Mouse (Mus musculus) right cerebral cortex, postnatal 4 days (tissue): ENCODE data around the gene Il31.
"Not testable (repeated sequence)": the region's sequence is repeated elsewhere in the genome, so short reads cannot be mapped to it uniquely, and the experiment has no call there.

ENCODE experiments used
- DNase-seq: peaks from one replicate; pipeline ENCODE4 v3.0.0-alpha.2; 2022

Il31 gene

GRCm38 (mm10) chr5:123489112-123489785 lies at the start of gene Il31, which contains the start of gene Lrrc43:
Gene Il31, minus strand, starts transcription at chr5:123489489.
Gene Lrrc43, plus strand, starts transcription at chr5:123489305.
- no peak for DNase-seq

- DNase-seq: no peak
Measured at GRCm38 (mm10) chr5:123533801-123534200, 44.5 kb upstream of the Il31 start.

GRCm38 (mm10) chr5:123530056-123530455 lies 40.8 kb upstream of the Il31 start:
- no peak for DNase-seq

GRCm38 (mm10) chr5:123528641-123529040 lies 39.4 kb upstream of the Il31 start:
- no peak for DNase-seq

- no peak for DNase-seq
Measured at GRCm38 (mm10) chr5:123525916-123526495, 36.7 kb upstream of the Il31 start.

GRCm38 (mm10) chr5:123525281-123525680 lies 36.0 kb upstream of the Il31 start, which contains the start of gene Gm49027:
Gene Gm49027, minus strand, starts transcription at chr5:123525488.
- DNase-seq: no peak

GRCm38 (mm10) chr5:123524393-123524750 lies 35.1 kb upstream of the Il31 start:
- no peak for DNase-seq

GRCm38 (mm10) chr5:123523692-123524392 lies 34.6 kb upstream of the Il31 start, which contains the start of gene Diablo:
Gene Diablo, minus strand, starts transcription at chr5:123524176.
- peak; percentile 97 for DNase-seq

GRCm38 (mm10) chr5:123522166-123522565 lies 32.9 kb upstream of the Il31 start:
- DNase-seq: no peak

- no peak for DNase-seq
Measured at GRCm38 (mm10) chr5:123521621-123522020, 32.3 kb upstream of the Il31 start.

- DNase-seq: no peak
Measured at GRCm38 (mm10) chr5:123520666-123521065, 31.4 kb upstream of the Il31 start.

- DNase-seq: no peak
Measured at GRCm38 (mm10) chr5:123514871-123515270, 25.6 kb upstream of the Il31 start.

GRCm38 (mm10) chr5:123512102-123512501 lies 22.8 kb upstream of the Il31 start:
- no peak for DNase-seq

- DNase-seq: not testable (repeated sequence)
Measured at GRCm38 (mm10) chr5:123511426-123511825, 22.1 kb upstream of the Il31 start.

- DNase-seq: no peak
Measured at GRCm38 (mm10) chr5:123510160-123510559, 20.9 kb upstream of the Il31 start, which contains the start of gene B3gnt4. Gene B3gnt4, plus strand, starts transcription at chr5:123510460.

- DNase-seq: no peak
Measured at GRCm38 (mm10) chr5:123508921-123509320, 19.6 kb upstream of the Il31 start.

GRCm38 (mm10) chr5:123507936-123508723 lies 18.8 kb upstream of the Il31 start:
- DNase-seq: peak; percentile 93

GRCm38 (mm10) chr5:123501973-123502372 lies 12.7 kb upstream of the Il31 start:
- no peak for DNase-seq

GRCm38 (mm10) chr5:123499717-123500116 lies 10.4 kb upstream of the Il31 start:
- DNase-seq: no peak

- no peak for DNase-seq
Measured at GRCm38 (mm10) chr5:123489935-123490334, 646 bp upstream of the Il31 start.

- DNase-seq: no peak
Measured at GRCm38 (mm10) chr5:123487659-123488395, 1.5 kb downstream of the Il31 start.

GRCm38 (mm10) chr5:123473817-123474216 lies 15.5 kb downstream of the Il31 start:
- no peak for DNase-seq
